Mouse (Mus musculus): ENCODE data around the gene Atg4b. TPM values are rescaled to one million over a fixed set of nuclear protein-coding genes. Genes with fewer than 3 reads are reported as not detected.
"Not testable (repeated sequence)": the region's sequence is repeated elsewhere in the genome, so short reads cannot be mapped to it uniquely, and the experiment has no call there.

Atg4b gene
- polyA plus RNA-seq, 1 experiment: 43.7 TPM

DNA sequence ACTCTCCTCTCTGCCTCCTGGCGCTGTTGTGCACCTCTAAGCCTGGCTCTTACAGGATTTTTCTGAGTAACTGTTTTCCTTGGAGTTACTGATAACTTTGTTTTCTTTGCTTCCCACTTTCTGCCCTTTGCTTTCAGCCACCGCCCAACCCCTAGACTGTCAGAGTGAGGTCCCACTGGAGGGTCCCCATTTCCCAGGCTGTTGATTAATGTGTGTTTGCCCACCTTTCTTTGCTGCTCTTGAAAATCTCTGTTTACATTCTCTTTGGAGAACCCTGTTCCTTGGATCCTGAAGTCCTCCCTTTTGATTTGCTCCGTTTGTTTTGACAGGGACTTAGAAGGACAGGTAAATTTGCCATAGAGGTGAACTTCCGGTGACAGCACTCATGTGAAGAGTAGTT, 57.6 kb downstream of the Atg4b start:
- WGBS: 94% methylated on average over 4 of the region's 4 CpGs

DNA sequence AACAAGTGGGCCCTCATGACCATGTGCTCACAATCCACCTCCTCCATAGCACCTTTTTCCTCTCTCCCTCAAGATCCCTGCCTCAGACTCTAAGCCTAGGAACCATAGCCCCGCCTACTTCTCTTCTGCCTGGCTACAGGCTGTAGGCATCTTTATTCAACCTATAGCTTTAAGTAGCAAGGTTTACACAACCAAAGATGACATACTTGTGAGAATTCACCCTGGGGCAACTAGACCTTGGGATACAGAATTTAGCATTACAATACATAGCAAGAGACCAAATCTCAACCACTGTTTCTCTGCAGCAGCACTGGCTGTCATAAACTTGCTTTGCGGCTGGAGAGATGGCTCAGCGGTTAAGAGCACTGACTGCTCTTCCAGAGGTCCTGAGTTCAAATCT, 58.7 kb downstream of the Atg4b start:
- WGBS: 98% methylated on average over 3 of the region's 3 CpGs
- DNase-seq (ENCODE audit: low read depth, low spot score): no peak

More for the DNA sequence above, 57.6 kb downstream of the Atg4b start:
- no peak for DNase-seq (ENCODE audit: low read depth, low spot score)

DNA sequence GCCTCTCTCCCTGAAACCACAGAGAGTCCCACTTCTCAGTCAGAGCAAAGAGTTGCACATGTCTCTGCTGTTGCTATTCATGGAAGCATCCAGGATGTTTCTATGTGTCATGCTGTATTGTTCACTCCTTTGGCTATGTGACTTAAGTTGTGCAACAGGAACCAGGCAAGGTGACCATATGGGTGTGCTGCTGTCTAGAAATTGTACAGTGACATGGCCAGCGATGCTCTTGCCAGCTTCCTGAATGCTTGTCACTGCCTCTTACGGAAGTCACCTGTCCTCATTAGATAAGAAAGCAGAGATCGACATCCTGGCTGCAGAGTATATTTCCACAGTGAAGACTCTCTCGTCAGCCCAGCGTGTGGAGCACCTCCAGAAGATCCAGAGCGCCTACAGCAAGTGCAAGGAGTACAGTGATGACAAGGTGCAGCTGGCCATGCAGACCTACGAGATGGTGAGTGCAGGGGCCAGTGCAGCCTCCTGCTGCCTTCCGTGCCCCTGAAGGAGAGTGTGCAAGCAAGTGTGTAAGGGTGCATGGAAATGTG, 60.3 kb downstream of the Atg4b start:
- WGBS: 88% methylated on average over 8 of the region's 8 CpGs
- DNase-seq (ENCODE audit: low read depth, low spot score): no peak

DNA sequence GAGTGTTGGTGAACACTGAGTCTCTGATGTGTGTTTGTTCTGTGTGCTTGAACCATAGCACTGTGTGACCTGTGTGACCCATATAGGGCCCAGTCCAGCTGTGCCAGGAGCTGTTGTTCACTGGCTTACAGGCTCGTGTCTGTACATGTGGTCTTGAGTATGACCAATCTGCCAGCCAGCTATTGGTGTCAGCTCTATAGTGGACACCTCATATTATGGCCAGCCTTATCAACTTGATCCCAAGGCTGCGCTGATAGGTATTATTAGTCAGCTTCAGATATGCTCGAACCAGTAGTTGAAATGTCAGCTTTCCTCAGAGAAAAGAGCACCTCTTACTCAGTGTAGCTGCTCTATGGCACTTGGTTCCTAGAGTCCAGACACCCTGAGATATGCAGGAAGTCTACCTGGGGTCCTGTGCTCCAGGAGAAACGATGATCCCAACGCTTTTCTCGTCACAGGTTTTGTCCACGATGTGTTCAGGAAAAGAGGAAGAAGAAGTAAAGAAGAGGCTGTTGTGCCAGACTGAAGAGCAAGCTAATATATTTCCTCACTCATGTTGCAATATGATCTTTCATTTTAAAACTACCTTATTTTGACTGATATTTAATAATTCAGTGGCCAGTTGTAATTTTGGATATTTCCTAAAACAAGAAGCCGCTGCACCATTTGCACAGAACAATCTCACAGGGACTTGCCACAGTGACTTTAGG, 66.7 kb downstream of the Atg4b start:
- 90% methylated on average over 8 of the region's 8 CpGs for WGBS
- no peak for DNase-seq (ENCODE audit: low read depth, low spot score)

DNA sequence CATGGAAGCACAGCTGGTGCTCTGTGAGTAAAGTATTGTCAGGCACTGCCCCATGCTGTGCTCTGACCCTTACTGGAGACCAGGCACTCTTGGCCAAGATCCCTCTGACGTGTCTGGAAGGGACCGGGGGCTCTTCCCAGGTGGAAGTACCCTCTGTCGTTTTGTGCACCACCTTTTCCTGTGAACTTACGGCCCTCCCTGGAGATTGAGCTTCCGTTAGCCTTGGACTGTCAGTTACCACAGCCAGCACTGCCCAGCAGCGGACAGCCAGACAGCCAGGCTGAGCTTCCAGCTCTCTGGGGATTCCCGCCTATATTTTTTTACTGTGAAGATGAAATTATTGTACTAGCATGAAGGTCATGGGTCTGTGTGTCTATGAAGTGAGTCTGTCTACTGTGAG, 67.4 kb downstream of the Atg4b start:
- no peak for DNase-seq (ENCODE audit: low read depth, low spot score)
- 87% methylated on average over 7 of the region's 7 CpGs for WGBS

- no peak for DNase-seq (ENCODE audit: low read depth, low spot score)
- WGBS: 63% methylated on average over 3 of the region's 3 CpGs
Measured at GRCm38 (mm10) chr1:93823796-93824495, 72.6 kb downstream of the Atg4b start.

DNA sequence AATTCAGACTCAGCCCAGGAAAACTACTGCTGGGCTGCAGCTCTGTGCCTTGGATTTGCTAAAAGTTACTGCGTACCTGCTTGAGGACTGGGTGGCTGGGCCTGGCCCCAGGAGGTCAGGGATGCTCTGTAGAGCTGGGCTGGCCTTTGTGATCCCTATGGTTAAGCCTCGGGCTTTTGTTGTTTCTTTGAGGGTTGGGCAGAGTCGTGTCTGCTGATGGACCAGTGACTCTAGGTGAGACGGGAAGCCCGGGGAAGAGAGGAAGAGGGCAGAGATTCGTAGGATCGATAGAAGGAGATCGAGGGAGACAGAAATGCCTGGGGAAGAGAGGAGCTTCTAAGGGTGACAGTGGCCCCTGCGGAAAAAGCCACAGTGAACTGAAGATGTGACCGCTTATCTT, 73.3 kb downstream of the Atg4b start, which contains the start of gene D2hgdh:
TSS of gene D2hgdh (plus strand) at position 301 of the 400 bp plus-strand sequence.
- no peak for DNase-seq (ENCODE audit: low read depth, low spot score)
- 8% methylated on average over 10 of the region's 10 CpGs for WGBS

GRCm38 (mm10) chr1:93825105-93825674, 73.9 kb downstream of the Atg4b start:
- WGBS: under 1% methylated on average over 30 of the region's 30 CpGs
- DNase-seq (ENCODE audit: low read depth, low spot score): peak; percentile 98

DNA sequence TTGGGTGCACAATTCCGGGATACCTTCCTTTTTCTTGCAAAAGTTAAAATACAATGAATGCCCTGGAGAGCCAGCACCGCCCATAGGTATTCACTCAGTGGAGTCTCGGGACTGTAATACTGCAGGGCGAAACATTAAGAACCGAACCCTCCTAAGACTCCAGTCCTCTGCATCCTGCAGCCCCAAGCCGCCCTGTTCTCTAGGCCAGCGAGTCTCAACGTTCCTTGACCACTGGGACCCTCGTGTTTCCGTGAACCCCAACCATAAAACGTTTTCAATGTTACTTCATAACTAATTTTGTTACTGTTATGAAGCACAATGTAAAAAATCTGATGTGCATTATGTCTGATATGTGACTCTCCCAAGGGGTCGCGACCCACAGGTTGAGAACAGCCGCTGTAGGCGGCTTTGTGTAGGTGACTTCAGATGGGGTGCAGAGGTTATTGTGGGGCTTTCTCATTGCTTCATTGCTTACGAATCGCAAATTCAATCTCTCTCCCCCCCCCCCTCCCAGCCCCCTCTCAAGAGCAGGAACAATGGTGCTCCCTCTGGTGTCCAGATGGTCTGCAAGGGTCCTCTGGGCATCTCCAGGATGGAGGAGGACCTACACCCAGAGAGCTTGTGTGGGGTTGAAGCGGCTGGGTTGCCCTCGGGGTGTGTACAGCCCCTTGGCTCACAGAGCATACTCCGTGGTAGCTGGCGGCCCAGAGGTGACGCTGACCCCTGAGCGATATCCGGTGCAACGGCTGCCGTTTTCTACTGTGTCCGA, 74.7 kb downstream of the Atg4b start:
- no peak for DNase-seq (ENCODE audit: low read depth, low spot score)
- 37% methylated on average over 27 of the region's 27 CpGs for WGBS

DNA sequence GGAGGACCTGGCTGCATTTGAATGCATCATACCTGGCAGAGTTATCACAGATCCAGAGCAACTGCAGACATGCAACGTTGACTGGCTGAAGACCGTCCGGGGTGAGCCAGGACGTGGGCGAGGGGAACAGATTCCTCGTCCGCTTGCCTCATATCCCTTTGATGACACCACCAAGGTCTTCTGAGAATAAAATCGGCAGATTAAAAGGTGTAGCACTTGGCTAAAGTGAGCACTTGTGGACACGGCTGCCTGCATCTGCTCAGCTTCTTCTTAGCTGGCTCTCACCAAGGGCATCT, 75.2 kb downstream of the Atg4b start:
- DNase-seq (ENCODE audit: low read depth, low spot score): no peak
- WGBS: 93% methylated on average over 9 of the region's 9 CpGs

GRCm38 (mm10) chr1:93832754-93833360, 81.6 kb downstream of the Atg4b start:
- not testable (repeated sequence) for DNase-seq (ENCODE audit: low read depth, low spot score)
- 51% methylated on average over 3 of the region's 4 CpGs for WGBS

DNA sequence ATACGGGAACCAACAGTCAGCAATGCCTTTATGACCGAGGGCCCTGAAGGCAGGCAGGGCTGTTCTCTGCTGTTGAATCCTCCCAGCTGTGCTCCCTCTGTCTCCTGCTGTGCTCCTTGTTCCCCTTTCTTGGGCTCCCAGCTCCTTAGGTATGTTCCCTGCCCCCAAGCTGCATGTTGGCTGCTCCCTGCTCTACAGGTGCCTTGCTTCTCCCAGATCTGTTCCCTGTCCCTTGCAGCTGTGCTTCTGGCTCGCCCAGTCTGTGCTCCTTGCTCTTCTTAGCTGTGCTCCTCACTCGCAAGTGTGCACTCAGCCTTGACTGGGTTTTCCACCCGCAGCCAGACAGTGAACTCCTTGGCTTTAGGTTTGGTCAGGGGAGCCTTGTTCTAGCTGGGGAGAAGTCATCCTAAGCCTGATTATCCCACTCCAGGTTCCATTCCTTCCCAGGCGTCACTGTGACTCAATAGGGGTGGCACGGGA, 83.4 kb downstream of the Atg4b start:
- 87% methylated on average over 7 of the region's 7 CpGs for WGBS
- no peak for DNase-seq (ENCODE audit: low read depth, low spot score)

- no peak for DNase-seq (ENCODE audit: low read depth, low spot score)
- 88% methylated on average over 4 of the region's 4 CpGs for WGBS
Measured at GRCm38 (mm10) chr1:93835211-93835610, 83.9 kb downstream of the Atg4b start.

- WGBS: 86% methylated on average over 6 of the region's 6 CpGs
- DNase-seq (ENCODE audit: low read depth, low spot score): no peak
Measured at GRCm38 (mm10) chr1:93835876-93836531, 84.7 kb downstream of the Atg4b start.

DNA sequence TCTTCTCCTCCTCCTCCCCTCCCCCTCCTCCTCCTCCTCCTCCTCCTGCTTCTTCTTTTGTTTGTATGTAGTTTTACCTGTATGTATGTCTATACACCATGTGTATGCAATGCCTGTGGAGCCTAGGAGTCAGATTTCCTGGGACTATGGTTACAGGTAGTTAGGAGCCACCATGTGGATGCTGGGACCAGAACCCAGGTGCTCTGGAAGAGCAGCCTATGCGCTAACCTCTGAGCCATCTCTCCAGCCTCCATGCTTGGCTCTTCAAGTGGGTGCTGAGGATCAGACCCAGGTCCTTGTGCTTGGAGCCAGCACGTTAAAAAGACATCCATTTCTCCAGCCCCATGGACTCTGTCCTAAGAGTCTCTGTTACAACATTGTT, 85.2 kb downstream of the Atg4b start:
- 79% methylated on average over 2 of the region's 2 CpGs for WGBS
- no peak for DNase-seq (ENCODE audit: low read depth, low spot score)

GRCm38 (mm10) chr1:93837335-93837734, 86.0 kb downstream of the Atg4b start:
- WGBS: 92% methylated on average over 8 of the region's 8 CpGs

DNA sequence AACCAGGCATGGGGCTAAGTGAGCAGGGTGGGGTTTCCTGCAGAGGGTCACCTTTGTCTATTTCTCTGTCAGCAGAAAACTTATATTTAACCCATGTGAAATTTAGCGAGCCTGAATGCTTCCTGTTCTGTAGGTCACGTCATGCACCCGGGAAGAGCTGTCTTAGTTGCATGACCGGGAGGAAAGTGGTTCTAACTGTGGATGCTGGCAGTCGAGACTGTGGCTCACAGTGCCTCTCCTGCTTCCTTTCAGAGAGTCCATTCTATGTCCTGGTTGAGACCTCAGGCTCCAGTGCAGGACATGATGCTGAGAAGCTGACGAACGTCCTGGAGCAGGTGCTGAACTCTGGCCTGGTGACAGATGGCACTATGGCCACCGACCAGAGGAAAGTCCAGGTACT, 87.3 kb downstream of the Atg4b start:
- 84% methylated on average over 7 of the region's 8 CpGs for WGBS
- DNase-seq (ENCODE audit: low read depth, low spot score): not testable (repeated sequence)

More at GRCm38 (mm10) chr1:93837335-93837734, 86.0 kb downstream of the Atg4b start:
- no peak for DNase-seq (ENCODE audit: low read depth, low spot score)
